Mouse (Mus musculus) liver, adult 2 months (tissue): ENCODE data around the gene Akap8l. TPM values are rescaled to one million over a fixed set of nuclear protein-coding genes. Genes with fewer than 3 reads are reported as not detected.

ENCODE experiments used
- DNase-seq: peaks from one replicate; pipeline ENCODE4 v3.0.0-alpha.2; 2011; ENCODE audit warnings: low read depth, low spot score; ENCODE audit errors: extremely low read depth
- H3K27ac ChIP-seq: fragments of 200-500 bp; replicated peaks from 2 replicates; pipeline ENCODE4 v1.5.1; 2012; ENCODE audit warnings: low read depth, mild to moderate bottlenecking, control low read depth, inconsistent platforms, low read length; ENCODE audit not compliant: insufficient read depth
- H3K27me3 ChIP-seq: fragments of 200-500 bp; 2 replicates; pipeline ENCODE4 v1.6.1; 2012; ENCODE audit warnings: mild to moderate bottlenecking, moderate library complexity, low read length, inconsistent platforms; ENCODE audit not compliant: control insufficient read depth, insufficient read depth
- H3K36me3 ChIP-seq: fragments of 200-500 bp; 2 replicates; pipeline ENCODE4 v1.6.1; 2012; ENCODE audit warnings: low read length, inconsistent platforms; ENCODE audit not compliant: control insufficient read depth, insufficient read depth
- H3K4me1 ChIP-seq: fragments of 200-500 bp; 2 replicates; pipeline ENCODE4 v1.6.1; 2011; ENCODE audit warnings: low read length; ENCODE audit not compliant: control insufficient read depth, insufficient read depth
- H3K4me3 ChIP-seq: fragments of 200-500 bp; 2 replicates; pipeline ENCODE4 v1.5.1; 2011; ENCODE audit warnings: low read depth, mild to moderate bottlenecking, control low read depth, low read length, moderate library complexity; ENCODE audit not compliant: insufficient read depth
- H3K79me2 ChIP-seq: fragments of 200-500 bp; 2 replicates; pipeline ENCODE4 v1.6.1; 2012; ENCODE audit warnings: inconsistent platforms, mild to moderate bottlenecking, low read length, moderate library complexity; ENCODE audit not compliant: control insufficient read depth, insufficient read depth
- H3K9ac ChIP-seq: fragments of 200-500 bp; 2 replicates; pipeline ENCODE4 v1.6.1; 2012; ENCODE audit warnings: low read depth, mild to moderate bottlenecking, control low read depth, inconsistent platforms, low read length
- CTCF ChIP-seq: fragments of 200-500 bp; IDR thresholded peaks from 2 replicates; pipeline ENCODE4 v1.5.1; 2011; ENCODE audit warnings: low read depth, low read length, control low read depth
- POLR2A ChIP-seq: fragments of 200-500 bp; IDR thresholded peaks from 2 replicates; pipeline ENCODE4 v1.6.1; 2011; ENCODE audit warnings: low read length, control low read depth; ENCODE audit not compliant: insufficient read depth; ENCODE audit errors: extremely low read depth
- WGBS: fragments of 180-500 bp; shearing (Covaris S2); methylation state at CpG from one replicate; pipeline ENCODE4 v1.1.7; 2018; 5-methylcytosine and 5-hydroxymethylcytosine counted together
- polyA plus RNA-seq: library from polyadenylated mRNA; depleted of rRNA; stranded (reverse); fragments of >200 nt; gene quantifications from 2 replicates; pipeline ENCODE4 v1.2.3, GENCODE M21; 2012
- total RNA-seq: library from RNA; depleted of rRNA; stranded (reverse); fragments of >200 nt; gene quantifications from 2 replicates; pipeline ENCODE4 v1.2.3, GENCODE M21; 2014

The Akap8l gene
- total and polyA plus RNA-seq, 2 experiments: 25.2 to 62.0 TPM

DNA sequence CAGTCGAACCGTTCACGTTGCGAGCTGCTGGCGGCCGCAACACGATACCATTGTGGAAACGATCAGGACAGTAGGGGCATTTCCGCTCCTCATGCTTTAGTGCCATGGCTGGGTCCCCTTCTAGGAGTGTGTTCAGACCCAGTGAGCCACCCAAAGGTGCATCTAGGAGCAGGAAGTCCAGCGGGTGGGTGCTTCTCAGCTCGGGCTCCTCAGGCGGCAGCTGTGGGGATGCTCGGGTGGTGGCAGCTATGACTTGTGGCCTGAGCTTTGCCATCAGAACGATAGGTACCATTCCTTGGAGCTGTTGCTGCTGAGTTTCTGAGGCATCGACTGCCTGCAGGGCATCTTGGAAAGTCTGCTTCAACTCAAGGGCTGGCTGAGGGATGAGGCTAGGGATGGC is 26.1 kb upstream of the Akap8l start:
- no peaks in the 10 kb centered on the region for H3K27me3 ChIP-seq
- no peaks in the 10 kb centered on the region for H3K79me2 ChIP-seq
- no peak overlapping the region for H3K9ac ChIP-seq
- H3K27ac ChIP-seq: no peak overlapping the region
- H3K4me1 ChIP-seq: no peaks in the 10 kb centered on the region
- H3K36me3 ChIP-seq: no peaks in the 10 kb centered on the region
- 94% methylated on average over 15 of the region's 15 CpGs for WGBS
- TF ChIP-seq POLR2A (no peak), CTCF (no peak)
- no peak overlapping the region for H3K4me3 ChIP-seq
- no peak for DNase-seq

DNA sequence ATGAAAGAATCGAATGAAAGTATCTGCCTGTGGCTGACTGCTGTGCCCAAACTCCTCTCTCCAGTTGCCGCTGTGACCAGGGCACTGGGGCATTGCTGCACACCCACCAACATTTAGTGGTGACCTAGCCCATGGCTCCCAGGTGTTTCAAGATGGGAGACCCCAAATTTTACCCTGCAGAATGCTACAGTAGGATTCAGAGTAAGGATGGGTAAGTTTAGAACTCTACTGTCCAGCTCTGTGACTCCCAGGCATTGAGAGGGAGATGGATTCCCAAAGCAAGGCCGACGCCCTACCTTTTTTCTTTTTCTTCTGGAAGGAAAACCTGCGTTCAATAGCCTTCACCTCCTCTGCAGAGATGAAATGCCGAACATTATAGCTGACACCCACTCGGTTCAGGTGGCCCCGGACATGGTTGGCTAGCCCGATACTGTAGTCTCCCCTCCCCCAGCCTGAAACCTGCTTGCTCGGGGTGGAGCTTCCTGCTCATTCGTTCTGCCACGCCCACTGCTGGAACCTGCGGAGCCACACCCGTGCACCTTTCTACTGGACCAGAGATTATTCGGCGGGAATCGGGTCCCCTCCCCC is 18.7 kb upstream of the Akap8l start:
- Histone ChIP-seq H3K36me3 (peaks cover 1% of the 10 kb centered on the region; the same call in 1 of the 2 replicates), H3K79me2 (no peaks in the 10 kb centered on the region), H3K9ac (no peak overlapping the region), H3K27me3 (no peaks in the 10 kb centered on the region), H3K4me3 (0 out of 2 replicates have a peak overlapping the region, but pooled peaks have one; percentile 4), H3K4me1 (no peaks in the 10 kb centered on the region; the same call in 1 of the 2 replicates), H3K27ac (no peak overlapping the region)
- WGBS: 21% methylated on average over 12 of the region's 17 CpGs
- DNase-seq: no peak
- no peak for TF ChIP-seq CTCF
- TF ChIP-seq POLR2A: no peak

DNA sequence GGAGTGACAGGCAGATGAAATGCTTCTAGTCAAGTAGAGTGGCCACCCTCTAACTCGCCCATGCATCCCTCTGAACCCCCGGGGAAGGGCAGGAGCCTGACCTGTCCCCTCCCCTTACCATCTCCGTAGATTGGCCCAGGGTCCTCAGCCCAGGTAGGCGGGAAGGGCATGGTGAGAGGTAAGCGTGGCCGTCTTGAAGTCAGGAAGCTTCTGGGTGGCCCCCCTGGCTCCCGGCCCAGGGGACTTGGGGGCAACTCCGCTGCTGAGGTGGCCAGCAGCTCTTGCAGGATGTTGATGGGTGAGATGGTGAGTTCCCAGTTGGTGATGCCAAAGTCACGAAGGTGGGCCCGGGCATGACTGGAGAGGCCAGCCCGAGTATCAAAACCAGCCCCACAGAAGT is 17.3 kb upstream of the Akap8l start:
- Histone ChIP-seq H3K4me1 (peaks cover 7% of the 10 kb centered on the region), H3K9ac (no peak overlapping the region), H3K27me3 (no peaks in the 10 kb centered on the region), H3K27ac (no peak overlapping the region), H3K4me3 (no peak overlapping the region), H3K79me2 (peaks cover 10% of the 10 kb centered on the region; the same call in 1 of the 2 replicates), H3K36me3 (peaks cover 1% of the 10 kb centered on the region; the same call in 1 of the 2 replicates)
- no peak for TF ChIP-seq POLR2A
- no peak for TF ChIP-seq CTCF
- 95% methylated on average over 11 of the region's 11 CpGs for WGBS
- DNase-seq: no peak

DNA sequence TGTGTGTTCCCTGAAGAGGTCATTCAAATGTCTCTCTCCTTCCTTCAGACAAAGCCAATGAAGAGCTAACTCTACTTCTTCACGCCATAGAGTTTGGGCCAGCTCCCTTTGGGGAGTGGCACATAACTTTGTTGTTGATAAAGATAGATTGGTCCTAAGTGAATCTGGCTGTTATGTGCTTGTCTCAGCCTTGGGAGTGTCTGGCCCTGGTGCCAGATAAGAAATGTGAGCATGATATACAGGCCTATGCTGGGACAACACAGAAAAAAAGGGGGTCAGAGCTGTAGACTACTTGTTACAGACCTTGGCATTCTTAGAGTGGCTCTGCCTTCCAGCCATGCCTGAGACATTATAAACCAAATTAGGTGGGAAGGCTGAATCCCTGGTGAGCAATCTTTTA is 14.9 kb upstream of the Akap8l start:
- peaks cover 13% of the 10 kb centered on the region; the same call in 1 of the 2 replicates for H3K79me2 ChIP-seq
- no peak overlapping the region for H3K27ac ChIP-seq
- WGBS: 86% methylated on average over 1 of the region's 1 CpGs
- H3K27me3 ChIP-seq: no peaks in the 10 kb centered on the region
- H3K4me3 ChIP-seq: no peak overlapping the region
- TF ChIP-seq CTCF (no peak), POLR2A (no peak)
- DNase-seq: no peak
- H3K9ac ChIP-seq: no peak overlapping the region
- peaks cover 10% of the 10 kb centered on the region for H3K4me1 ChIP-seq
- H3K36me3 ChIP-seq: peaks cover 1% of the 10 kb centered on the region; the same call in 1 of the 2 replicates

DNA sequence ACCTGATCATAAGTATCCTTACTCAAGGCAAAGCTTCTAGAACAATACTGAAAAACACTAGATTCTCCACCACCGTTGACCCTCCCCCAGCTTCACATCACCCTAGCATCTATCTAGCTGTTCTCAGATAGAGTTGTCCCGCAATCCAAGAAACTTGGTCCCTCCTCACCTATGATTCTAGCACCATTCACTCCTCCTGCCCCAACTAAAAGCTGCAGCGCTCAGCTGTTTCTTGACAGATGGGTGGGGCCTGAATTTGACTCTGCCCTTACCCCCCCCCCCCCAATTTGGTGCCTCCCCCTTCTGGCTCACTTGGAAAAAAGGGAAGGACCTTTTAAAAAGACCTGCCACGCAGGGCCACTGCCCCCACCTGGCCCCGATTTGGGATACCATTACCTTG is 14.4 kb upstream of the Akap8l start:
- no peak for DNase-seq
- H3K36me3 ChIP-seq: peaks cover 1% of the 10 kb centered on the region; the same call in 1 of the 2 replicates
- H3K79me2 ChIP-seq: peaks cover 13% of the 10 kb centered on the region; the same call in 1 of the 2 replicates
- H3K9ac ChIP-seq: no peak overlapping the region
- peaks cover 10% of the 10 kb centered on the region for H3K4me1 ChIP-seq
- H3K27me3 ChIP-seq: no peaks in the 10 kb centered on the region
- 57% methylated on average over 5 of the region's 5 CpGs for WGBS
- no peak overlapping the region for H3K4me3 ChIP-seq
- no peak overlapping the region for H3K27ac ChIP-seq
- TF ChIP-seq POLR2A (no peak), CTCF (no peak)

DNA sequence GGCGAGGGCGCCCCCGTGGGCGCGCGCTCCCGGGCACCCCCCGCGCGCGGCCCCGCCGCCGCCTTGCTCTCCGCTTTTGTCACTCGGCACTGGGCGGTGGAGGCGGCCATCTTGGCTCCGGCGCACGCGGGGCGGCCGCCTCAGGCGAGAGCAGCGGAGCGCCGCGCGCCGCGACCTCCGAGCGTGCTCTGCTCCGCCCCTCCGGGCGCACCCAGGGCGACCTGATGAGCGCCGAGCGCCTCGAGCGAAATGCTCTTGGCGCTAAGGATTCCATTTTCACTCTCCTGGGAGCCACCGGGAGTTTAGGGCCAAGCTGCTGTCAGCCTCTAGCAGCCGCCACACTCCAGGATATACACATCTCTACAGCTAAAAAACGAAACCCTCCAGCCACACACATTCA is 13.9 kb upstream of the Akap8l start:
- Histone ChIP-seq H3K9ac (peak overlapping the region; percentile 89), H3K4me3 (peak overlapping the region; percentile 85), H3K79me2 (peaks cover 13% of the 10 kb centered on the region; the same call in 1 of the 2 replicates), H3K4me1 (peaks cover 10% of the 10 kb centered on the region), H3K27me3 (no peaks in the 10 kb centered on the region), H3K27ac (no peak overlapping the region; the same call in 1 of the 2 replicates), H3K36me3 (peaks cover 1% of the 10 kb centered on the region; the same call in 1 of the 2 replicates)
- TF ChIP-seq POLR2A (no peak), CTCF (0 out of 2 replicates have a peak, but pooled peaks have one; percentile 10)
- under 1% methylated on average over 47 of the region's 47 CpGs for WGBS
- DNase-seq: peak; percentile 69
